Mouse (Mus musculus): ENCODE results near the gene Sltm. TPM values are rescaled to one million over a fixed set of nuclear protein-coding genes. Genes with fewer than 3 reads are reported as not detected.

Gene Sltm
- polyA plus RNA-seq (2012): 8.9 and 11.3 TPM in 2 replicates

- no peak for TF ChIP-seq GATA1 (IDR thresholded peaks at IDR 0.05; ENCODE audit: low read length)
Observed at GRCm38 (mm10) chr9:70542305-70543041, at the start of gene Sltm. TSS of gene Sltm (plus strand) at chr9:70542754.

DNA sequence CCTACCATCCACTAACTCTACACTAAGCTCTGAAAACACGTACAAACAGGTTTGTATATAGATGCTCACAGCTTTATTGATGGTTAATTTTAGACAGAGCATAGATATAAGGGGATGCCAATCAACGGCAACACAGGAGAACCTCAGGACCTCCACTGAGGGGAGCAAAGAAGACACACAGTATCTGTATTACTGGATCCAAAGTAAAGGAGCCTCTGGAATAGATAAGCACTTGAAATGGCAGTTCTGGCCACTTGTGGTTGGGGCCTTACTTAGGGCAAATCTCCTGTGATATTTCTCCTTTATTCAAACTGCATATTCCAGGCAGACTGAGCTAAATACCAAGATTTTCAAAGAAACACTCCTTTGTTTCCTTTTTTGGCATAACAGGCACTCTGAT, 49.5 kb upstream of the Sltm start:
- no peak for TF ChIP-seq GATA1 (IDR thresholded peaks at IDR 0.05; ENCODE audit: low read length)

DNA sequence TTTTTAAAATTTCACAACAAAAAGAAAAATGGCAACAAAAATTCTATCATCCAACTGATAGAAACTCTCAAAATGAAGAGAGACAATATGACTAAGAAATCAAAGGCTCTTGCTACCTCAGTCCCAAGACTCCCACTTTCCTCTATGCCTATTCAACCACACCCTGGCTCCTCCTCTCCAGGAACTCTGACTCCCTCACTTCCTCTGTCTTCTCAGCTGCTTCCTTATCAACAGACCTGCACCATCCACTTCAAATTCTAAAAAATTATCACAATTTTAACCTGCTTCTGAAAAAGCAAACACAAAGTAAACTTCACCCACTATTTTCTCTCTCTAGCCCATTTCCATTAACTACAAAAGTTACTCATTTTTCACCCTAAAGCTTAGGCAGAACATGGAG, 45.6 kb upstream of the Sltm start:
- no peak for TF ChIP-seq GATA1 (IDR thresholded peaks at IDR 0.05; ENCODE audit: low read length)

DNA sequence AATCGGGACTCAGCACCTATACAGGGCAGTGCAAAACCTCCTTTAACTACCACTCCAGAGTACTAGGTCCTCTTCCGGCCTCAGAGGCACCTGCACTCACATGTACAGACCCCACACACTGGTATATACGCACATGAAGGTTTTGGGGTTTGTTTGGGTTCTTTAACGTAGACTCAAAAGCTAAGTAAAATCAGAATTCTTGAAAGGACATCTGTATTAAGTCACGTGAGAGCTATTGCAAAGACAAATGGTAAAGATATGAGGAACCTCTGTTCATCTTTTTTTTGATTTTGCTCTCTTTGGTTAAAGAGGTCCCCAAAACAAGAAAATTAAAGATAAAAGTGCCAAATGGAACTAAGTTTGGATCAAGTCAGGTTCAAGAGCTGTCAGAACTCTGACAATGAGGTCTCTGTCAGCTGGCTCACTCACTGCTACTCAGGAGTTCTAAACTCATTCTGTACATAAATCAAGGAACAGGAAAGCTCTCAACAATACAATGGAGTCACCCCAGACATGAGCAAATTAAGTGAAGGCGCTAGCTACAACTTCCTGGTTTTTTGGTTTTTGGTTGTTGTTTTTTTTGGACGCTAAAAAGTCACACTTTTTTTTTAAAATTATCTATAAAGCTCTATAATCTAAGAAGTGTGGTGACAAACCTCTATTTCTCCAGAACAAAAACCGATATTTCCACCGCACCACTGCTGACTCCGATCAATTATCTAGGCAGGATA, 40.1 kb upstream of the Sltm start:
- no peak for TF ChIP-seq GATA1 (IDR thresholded peaks at IDR 0.05; ENCODE audit: low read length)

DNA sequence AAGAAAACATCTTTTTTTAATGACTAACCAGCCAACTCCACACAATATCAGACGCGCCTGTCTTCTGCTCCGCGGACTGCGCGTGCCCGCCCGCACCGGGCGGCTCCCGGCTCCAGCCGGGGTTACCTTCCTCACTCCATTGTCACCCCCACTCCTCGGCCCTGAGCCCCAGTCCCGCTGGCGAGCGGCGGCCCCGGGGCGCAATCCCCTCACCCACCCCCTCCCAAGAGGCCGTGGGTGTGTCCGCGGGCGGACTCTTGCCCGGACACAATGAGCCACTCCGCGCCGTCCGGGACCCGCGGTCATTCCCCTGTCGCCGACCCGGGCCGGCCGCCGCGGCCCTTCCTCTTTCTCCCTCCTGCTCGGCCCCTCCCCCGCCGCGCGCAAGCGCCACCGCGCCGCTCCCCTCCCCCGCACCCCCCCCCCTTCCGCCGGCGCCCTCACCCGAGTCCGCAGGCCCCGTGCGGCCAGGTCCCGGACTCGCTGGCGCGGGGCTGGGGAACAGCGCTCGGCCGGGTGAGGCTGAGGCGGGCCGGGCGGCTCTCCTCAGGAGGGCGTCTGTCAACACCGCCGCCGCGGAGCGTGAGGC, 39.4 kb upstream of the Sltm start:
- TF ChIP-seq GATA1 (IDR thresholded peaks at IDR 0.05; ENCODE audit: low read length): no peak

DNA sequence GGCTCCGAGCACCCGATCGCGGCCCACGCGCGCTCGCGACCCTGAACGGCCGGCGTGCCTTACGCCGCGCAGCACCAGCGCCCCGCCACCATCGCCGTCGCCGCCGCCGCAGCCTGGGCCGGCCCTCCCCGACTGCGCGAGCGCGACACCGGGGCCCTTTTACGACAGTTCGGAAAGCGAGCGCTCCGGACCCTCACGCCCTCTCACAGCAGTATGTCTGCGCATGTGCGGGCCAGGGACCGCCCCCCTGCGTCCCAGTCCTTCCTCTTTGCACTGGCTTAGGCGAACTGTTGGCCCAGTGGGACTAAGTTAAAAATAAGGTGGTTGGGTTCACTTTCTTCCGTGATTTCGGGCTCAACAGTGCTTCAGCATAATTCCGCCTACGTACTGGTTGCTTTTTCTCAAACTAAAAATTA, 38.9 kb upstream of the Sltm start, which contains the start of gene Rnf111:
Gene Rnf111 (minus strand): TSS at position 100 of the 416 bp plus-strand sequence.
- TF ChIP-seq GATA1 (IDR thresholded peaks at IDR 0.05; ENCODE audit: low read length): no peak

- TF ChIP-seq GATA1 (IDR thresholded peaks at IDR 0.05; ENCODE audit: low read length): no peak
Observed at GRCm38 (mm10) chr9:70506186-70506585, 36.4 kb upstream of the Sltm start.

- no peak for TF ChIP-seq GATA1 (IDR thresholded peaks at IDR 0.05; ENCODE audit: low read length)
Observed at GRCm38 (mm10) chr9:70506787-70507186, 35.8 kb upstream of the Sltm start.

DNA sequence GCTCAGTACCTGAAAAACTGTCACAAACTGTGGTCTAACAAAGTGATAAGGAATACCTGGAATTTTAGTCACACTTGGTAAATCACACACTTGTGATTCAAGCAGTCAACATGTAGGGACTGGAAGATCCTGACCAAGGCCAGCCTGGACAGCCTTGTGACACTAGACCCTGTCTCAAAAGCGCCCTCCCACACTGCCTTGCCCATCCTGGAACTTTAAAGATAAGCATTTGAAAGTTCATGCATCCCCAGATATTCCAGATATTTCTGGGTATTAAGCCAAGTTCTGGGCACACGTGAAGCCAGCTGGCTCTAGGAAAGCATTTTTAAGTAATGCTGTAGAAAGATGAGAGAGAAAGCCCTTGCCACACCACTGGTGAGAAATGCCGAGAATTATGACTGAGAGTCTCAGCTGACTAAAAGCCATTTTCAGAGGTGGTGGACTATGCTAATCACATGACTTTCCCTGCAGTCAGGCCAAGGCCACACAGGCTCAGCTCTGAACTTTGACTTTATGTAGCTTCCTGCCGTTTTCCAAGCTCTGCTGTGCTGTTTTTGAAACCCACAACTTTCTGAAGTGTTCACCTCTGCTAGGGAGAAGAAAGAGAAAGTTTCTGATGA, 32.5 kb upstream of the Sltm start:
- TF ChIP-seq GATA1 (IDR thresholded peaks at IDR 0.05; ENCODE audit: low read length): no peak

DNA sequence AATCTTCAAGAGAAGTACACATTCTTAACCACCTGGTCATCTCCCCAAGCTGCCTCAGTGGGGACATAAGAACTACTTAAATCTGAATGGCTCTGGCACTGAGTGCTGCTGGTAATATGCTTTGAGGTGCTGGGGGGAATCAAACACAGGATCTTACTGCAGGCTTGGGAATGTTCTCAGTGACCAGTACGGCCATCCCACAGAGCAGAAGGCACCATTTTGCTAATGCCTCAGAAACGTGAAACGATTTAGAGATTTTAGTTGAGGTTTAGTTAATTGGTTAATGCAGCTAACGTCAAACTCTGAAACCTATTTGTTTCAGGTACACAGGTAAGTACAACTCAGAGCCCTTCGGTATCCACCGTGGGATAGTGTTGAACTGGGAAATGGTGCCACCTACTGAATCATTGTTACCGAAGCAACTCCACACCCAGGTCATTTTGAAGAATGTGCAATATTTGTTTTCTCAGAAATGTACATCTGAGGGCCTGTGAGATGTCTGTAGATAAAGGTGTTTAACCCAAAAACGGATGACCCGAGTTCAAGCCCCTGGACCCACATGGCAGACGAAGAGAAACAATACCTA, 31.5 kb upstream of the Sltm start:
- no peak for TF ChIP-seq GATA1 (IDR thresholded peaks at IDR 0.05; ENCODE audit: low read length)

- no peak for TF ChIP-seq GATA1 (IDR thresholded peaks at IDR 0.05; ENCODE audit: low read length)
Observed at GRCm38 (mm10) chr9:70511681-70512080, 30.9 kb upstream of the Sltm start.

GRCm38 (mm10) chr9:70520651-70521050, 21.9 kb upstream of the Sltm start:
- TF ChIP-seq GATA1 (IDR thresholded peaks at IDR 0.05; ENCODE audit: low read length): no peak

DNA sequence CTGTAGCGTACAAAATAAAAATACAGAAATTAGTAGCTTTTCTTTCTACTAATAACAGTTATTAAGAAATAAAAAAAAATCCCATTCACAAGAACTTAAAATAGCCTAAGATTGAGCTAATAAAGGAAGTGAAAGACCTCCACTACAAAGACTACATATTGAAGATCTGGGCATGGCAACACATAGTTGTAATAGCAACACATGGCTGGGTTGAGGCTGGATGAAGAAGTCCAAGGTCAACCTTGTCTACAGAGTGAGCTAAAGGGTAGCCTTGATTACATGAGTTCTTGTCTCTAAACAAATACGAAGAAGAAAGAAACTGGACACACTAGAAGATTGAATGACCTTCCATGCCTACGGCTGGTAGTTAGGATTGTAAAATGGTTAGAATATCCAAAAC, 18.7 kb upstream of the Sltm start:
- TF ChIP-seq GATA1 (IDR thresholded peaks at IDR 0.05; ENCODE audit: low read length): no peak

- no peak for TF ChIP-seq GATA1 (IDR thresholded peaks at IDR 0.05; ENCODE audit: low read length)
Observed at GRCm38 (mm10) chr9:70524366-70524765, 18.2 kb upstream of the Sltm start.

DNA sequence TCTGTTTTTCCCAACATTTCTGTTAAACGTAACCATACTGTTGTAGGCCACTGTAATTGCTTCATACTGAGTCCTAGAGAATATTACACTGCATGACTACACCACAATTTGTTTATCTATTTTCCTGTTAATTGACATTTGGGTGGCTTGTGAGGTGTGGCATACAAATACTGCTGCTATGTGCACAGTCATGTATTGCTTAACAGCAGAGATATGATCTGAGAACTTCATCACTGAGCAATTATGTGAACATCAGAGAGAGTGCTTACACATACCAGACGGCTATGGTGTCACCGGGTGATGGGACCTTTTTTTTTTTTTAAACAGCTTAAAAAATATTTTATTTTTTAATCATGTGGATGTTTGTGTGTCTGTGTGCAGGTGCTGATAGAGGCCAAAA, 9.2 kb upstream of the Sltm start:
- no peak for TF ChIP-seq GATA1 (IDR thresholded peaks at IDR 0.05; ENCODE audit: low read length)

DNA sequence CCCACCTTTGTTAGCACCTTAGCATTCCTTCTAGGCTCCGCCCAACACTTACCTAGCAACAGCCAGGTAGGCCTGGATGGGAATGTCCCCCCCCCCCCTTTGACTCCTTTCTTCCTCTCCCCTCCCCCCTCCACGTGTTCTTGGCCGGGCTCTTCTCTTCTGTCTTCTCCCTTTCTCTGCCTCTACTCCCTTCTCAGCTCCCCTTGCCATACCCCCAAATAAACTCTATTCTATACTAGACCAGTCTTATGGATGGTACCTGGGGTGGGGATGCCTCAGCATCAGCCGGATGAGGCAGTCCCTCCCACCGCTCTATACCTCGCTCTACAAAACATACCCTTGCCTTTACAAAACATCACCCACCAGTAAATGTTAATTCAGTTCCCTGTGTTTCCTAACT, 970 bp upstream of the Sltm start:
- no peak for TF ChIP-seq GATA1 (IDR thresholded peaks at IDR 0.05; ENCODE audit: low read length)
